Mouse (Mus musculus): ENCODE results near the gene Irak3.

Irak3 gene

DNA sequence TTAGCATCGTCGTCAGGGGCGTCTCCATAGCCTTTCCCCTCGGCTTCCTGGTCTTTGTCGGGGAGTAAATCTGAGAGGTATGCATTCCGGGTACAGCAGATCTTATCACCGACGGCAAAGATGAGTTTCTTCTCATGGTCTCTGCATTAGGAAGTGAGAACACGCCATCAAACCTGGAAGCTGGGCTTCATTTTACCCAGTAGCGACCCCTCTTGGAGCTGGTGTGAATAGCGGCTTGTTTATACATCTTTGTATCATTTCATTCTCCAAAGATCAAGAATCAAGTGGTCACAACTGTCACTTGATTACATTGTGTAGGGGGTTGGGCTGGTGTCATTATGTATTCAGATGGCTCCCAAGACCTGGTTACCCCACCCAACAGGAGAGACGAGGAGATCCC lies 109.4 kb downstream of the Irak3 start:
- DNase-seq = no peak
